Mouse (Mus musculus): ENCODE measurements at regions not wholly inside any gene's neighbourhood (a gene's known extent, or its start where the extent isn't known, plus 50 kb on each side); places are given as distances from the start of the nearest gene placed in this dataset.

DNA sequence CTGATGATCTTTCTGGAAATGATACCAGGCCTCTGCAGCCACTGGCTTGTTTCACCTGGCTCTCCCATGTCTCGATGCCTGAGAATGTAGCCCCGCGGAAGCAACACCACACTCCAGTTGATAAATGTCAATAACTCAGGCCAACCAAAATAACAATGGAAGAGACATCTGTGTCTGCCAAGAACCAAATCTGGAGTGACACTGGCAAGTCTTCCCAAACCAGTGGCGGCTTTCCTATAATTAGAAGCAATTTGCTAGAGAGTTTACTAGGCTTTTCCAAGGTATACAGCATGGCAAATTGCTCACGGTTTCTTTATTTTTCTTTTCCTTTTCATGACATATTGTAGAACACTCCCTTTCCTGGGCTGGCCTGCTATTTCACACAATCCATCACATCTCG is 268.1 kb upstream of the Msx2 start:
- Histone ChIP-seq H3K9me3 (replicated peaks) (no peaks in the 10 kb centered on the region), H3K9ac (no peak overlapping the region), H3K4me1 (no peaks in the 10 kb centered on the region), H3K27me3 (no peaks in the 10 kb centered on the region), H3K4me2 (replicated peaks) (no peak overlapping the region), H3K36me3 (no peaks in the 10 kb centered on the region), H3K27ac (replicated peaks) (no peak overlapping the region), H3K4me3 (replicated peaks) (no peak overlapping the region)
- WGBS, result 75% methylated on average over 6 of the region's 6 CpGs
- ATAC-seq (ENCODE audit: insufficient number of reproducible peaks, low FRiP score, low TSS enrichment, low read depth), result no peak

GRCm38 (mm10) chr13:53739127-53739526 is 266.3 kb upstream of the Msx2 start:
- ATAC-seq (ENCODE audit: insufficient number of reproducible peaks, low FRiP score, low TSS enrichment, low read depth), result no peak
- Histone ChIP-seq H3K9me3 (replicated peaks) (no peaks in the 10 kb centered on the region), H3K36me3 (no peaks in the 10 kb centered on the region)

DNA sequence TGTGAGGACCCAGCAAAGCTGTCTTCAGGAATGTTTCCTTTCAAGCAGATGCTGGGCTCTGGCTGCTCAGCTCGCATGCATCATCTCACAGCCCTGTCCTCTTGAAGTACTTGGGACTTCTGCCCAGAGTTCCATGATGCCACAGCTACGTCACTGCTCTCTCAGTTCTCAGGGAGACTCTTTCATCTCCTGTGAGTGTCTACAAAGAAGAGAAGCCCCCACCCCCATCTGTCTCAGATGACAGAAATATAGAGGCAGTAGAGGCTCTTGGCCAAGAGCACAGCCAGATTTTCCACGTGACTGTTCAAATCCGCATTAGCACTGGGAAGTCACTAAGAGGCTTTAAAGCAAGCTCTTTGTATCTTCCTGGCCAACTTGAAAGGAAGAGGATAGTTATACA is 262.1 kb upstream of the Msx2 start:
- no peak for ATAC-seq (ENCODE audit: insufficient number of reproducible peaks, low FRiP score, low TSS enrichment, low read depth)
- 48% methylated on average over 4 of the region's 4 CpGs for WGBS
- Histone ChIP-seq H3K4me3 (replicated peaks) (no peak overlapping the region), H3K4me1 (no peaks in the 10 kb centered on the region), H3K9me3 (replicated peaks) (no peaks in the 10 kb centered on the region), H3K27me3 (no peaks in the 10 kb centered on the region), H3K9ac (no peak overlapping the region), H3K36me3 (no peaks in the 10 kb centered on the region), H3K27ac (replicated peaks) (no peak overlapping the region), H3K4me2 (replicated peaks) (no peak overlapping the region)

More at GRCm38 (mm10) chr13:53739127-53739526, 266.3 kb upstream of the Msx2 start:
- H3K27me3 ChIP-seq, result no peaks in the 10 kb centered on the region
- no peak overlapping the region for H3K4me2 ChIP-seq (replicated peaks)
- WGBS, result 57% methylated on average over 3 of the region's 3 CpGs
- H3K4me1 ChIP-seq, result no peaks in the 10 kb centered on the region
- H3K4me3 ChIP-seq (replicated peaks), result no peak overlapping the region
- H3K27ac ChIP-seq (replicated peaks), result no peak overlapping the region
- no peak overlapping the region for H3K9ac ChIP-seq

- H3K9ac ChIP-seq, result no peak overlapping the region
- H3K4me1 ChIP-seq, result no peaks in the 10 kb centered on the region
- H3K4me3 ChIP-seq (replicated peaks), result no peak overlapping the region
- no peak for ATAC-seq (ENCODE audit: insufficient number of reproducible peaks, low FRiP score, low TSS enrichment, low read depth)
- H3K27ac ChIP-seq (replicated peaks), result no peak overlapping the region
- H3K4me2 ChIP-seq (replicated peaks), result no peak overlapping the region
- H3K27me3 ChIP-seq, result no peaks in the 10 kb centered on the region
- H3K9me3 ChIP-seq (replicated peaks), result no peaks in the 10 kb centered on the region
- 66% methylated on average over 10 of the region's 10 CpGs for WGBS
- H3K36me3 ChIP-seq, result no peaks in the 10 kb centered on the region
These were observed 257.5 kb upstream of the Msx2 start for GRCm38 (mm10) chr13:53730259-53730902.

- Histone ChIP-seq H3K4me1 (no peaks in the 10 kb centered on the region), H3K9ac (no peak overlapping the region), H3K36me3 (no peaks in the 10 kb centered on the region), H3K27me3 (no peaks in the 10 kb centered on the region), H3K27ac (replicated peaks) (no peak overlapping the region), H3K4me2 (replicated peaks) (no peak overlapping the region), H3K9me3 (replicated peaks) (no peaks in the 10 kb centered on the region), H3K4me3 (replicated peaks) (no peak overlapping the region)
- no peak for ATAC-seq (ENCODE audit: insufficient number of reproducible peaks, low FRiP score, low TSS enrichment, low read depth)
- WGBS, result 90% methylated on average over 7 of the region's 7 CpGs
These were observed 257.0 kb upstream of the Msx2 start for GRCm38 (mm10) chr13:53729848-53730247.

- Histone ChIP-seq H3K4me3 (replicated peaks) (no peak overlapping the region), H3K9ac (no peak overlapping the region), H3K4me1 (0 out of 2 replicates have a peak, but pooled peaks cover 1% of the 10 kb centered on the region), H3K27ac (replicated peaks) (no peak overlapping the region), H3K36me3 (no peaks in the 10 kb centered on the region), H3K4me2 (replicated peaks) (no peak overlapping the region), H3K9me3 (replicated peaks) (no peaks in the 10 kb centered on the region), H3K27me3 (no peaks in the 10 kb centered on the region)
- ATAC-seq (ENCODE audit: insufficient number of reproducible peaks, low FRiP score, low TSS enrichment, low read depth), result no peak
- 73% methylated on average over 4 of the region's 4 CpGs for WGBS
These were observed 253.2 kb upstream of the Msx2 start for GRCm38 (mm10) chr13:53726031-53726430.

GRCm38 (mm10) chr13:53722881-53723280 is 250.0 kb upstream of the Msx2 start:
- H3K36me3 ChIP-seq, result no peaks in the 10 kb centered on the region
- H3K4me1 ChIP-seq, result 0 out of 2 replicates have a peak, but pooled peaks cover 3% of the 10 kb centered on the region
- no peak overlapping the region for H3K4me2 ChIP-seq (replicated peaks)
- H3K27ac ChIP-seq (replicated peaks), result no peak overlapping the region
- peaks cover 3% of the 10 kb centered on the region; the same call in 1 of the 2 replicates for H3K27me3 ChIP-seq
- 44% methylated on average over 6 of the region's 6 CpGs for WGBS
- no peaks in the 10 kb centered on the region for H3K9me3 ChIP-seq (replicated peaks)
- ATAC-seq (ENCODE audit: insufficient number of reproducible peaks, low FRiP score, low TSS enrichment, low read depth), result no peak
- no peak overlapping the region for H3K4me3 ChIP-seq (replicated peaks)
- H3K9ac ChIP-seq, result no peak overlapping the region

DNA sequence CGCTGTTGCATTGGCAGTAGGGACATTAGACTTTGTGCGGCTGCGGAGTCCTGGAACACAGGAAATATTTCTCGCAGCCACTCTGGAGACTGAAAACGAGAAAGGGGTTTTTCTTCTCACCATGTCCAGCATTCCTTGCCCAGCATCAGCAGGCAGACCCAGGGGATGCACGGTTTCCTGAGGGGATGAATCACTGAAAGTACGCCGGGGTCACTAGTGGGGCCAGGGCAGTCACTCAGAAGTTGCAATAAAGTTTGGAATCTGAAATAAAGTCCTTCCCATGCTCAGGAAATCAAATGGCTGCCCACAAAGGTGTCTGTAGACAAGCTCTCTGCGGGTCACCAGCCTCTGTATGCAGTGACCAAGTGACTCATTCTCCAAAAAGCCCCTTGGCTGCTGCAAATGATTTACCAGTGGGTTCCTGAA is 248.2 kb upstream of the Msx2 start:
- Histone ChIP-seq H3K4me1 (0 out of 2 replicates have a peak, but pooled peaks cover 3% of the 10 kb centered on the region), H3K9ac (no peak overlapping the region), H3K4me3 (replicated peaks) (no peak overlapping the region), H3K36me3 (no peaks in the 10 kb centered on the region), H3K27ac (replicated peaks) (no peak overlapping the region), H3K27me3 (peaks cover 3% of the 10 kb centered on the region; the same call in 1 of the 2 replicates), H3K9me3 (replicated peaks) (no peaks in the 10 kb centered on the region), H3K4me2 (replicated peaks) (no peak overlapping the region)
- ATAC-seq (ENCODE audit: insufficient number of reproducible peaks, low FRiP score, low TSS enrichment, low read depth), result no peak
- 41% methylated on average over 9 of the region's 9 CpGs for WGBS

- H3K9ac ChIP-seq, result no peak overlapping the region
- H3K27ac ChIP-seq (replicated peaks), result no peak overlapping the region
- H3K4me1 ChIP-seq, result 0 out of 2 replicates have a peak, but pooled peaks cover 3% of the 10 kb centered on the region
- no peak overlapping the region for H3K4me3 ChIP-seq (replicated peaks)
- ATAC-seq (ENCODE audit: insufficient number of reproducible peaks, low FRiP score, low TSS enrichment, low read depth), result 0 out of 2 replicates have a peak, but pooled peaks have one; percentile 19
- no peaks in the 10 kb centered on the region for H3K9me3 ChIP-seq (replicated peaks)
- H3K27me3 ChIP-seq, result peaks cover 3% of the 10 kb centered on the region; the same call in 1 of the 2 replicates
- no peaks in the 10 kb centered on the region for H3K36me3 ChIP-seq
- H3K4me2 ChIP-seq (replicated peaks), result no peak overlapping the region
- 58% methylated on average over 4 of the region's 4 CpGs for WGBS
These were observed 244.7 kb upstream of the Msx2 start for GRCm38 (mm10) chr13:53717582-53717981.

- H3K9me3 ChIP-seq (replicated peaks), result no peaks in the 10 kb centered on the region
- H3K4me2 ChIP-seq (replicated peaks), result no peak overlapping the region
- no peaks in the 10 kb centered on the region for H3K36me3 ChIP-seq
- H3K27ac ChIP-seq (replicated peaks), result no peak overlapping the region
- 0 out of 2 replicates have a peak, but pooled peaks cover 3% of the 10 kb centered on the region for H3K4me1 ChIP-seq
- H3K4me3 ChIP-seq (replicated peaks), result no peak overlapping the region
- peaks cover 3% of the 10 kb centered on the region; the same call in 1 of the 2 replicates for H3K27me3 ChIP-seq
- 70% methylated on average over 2 of the region's 2 CpGs for WGBS
- H3K9ac ChIP-seq, result no peak overlapping the region
- ATAC-seq (ENCODE audit: insufficient number of reproducible peaks, low FRiP score, low TSS enrichment, low read depth), result no peak
These were observed 244.2 kb upstream of the Msx2 start for GRCm38 (mm10) chr13:53717086-53717485.

GRCm38 (mm10) chr13:53709062-53709461 is 236.2 kb upstream of the Msx2 start:
- 21% methylated on average over 10 of the region's 10 CpGs for WGBS
- Histone ChIP-seq H3K9ac (no peak overlapping the region), H3K36me3 (no peaks in the 10 kb centered on the region), H3K9me3 (replicated peaks) (no peaks in the 10 kb centered on the region), H3K4me2 (replicated peaks) (0 out of 2 replicates have a peak overlapping the region, but pooled peaks have one; percentile 11), H3K27me3 (no peaks in the 10 kb centered on the region), H3K27ac (replicated peaks) (0 out of 2 replicates have a peak overlapping the region, but pooled peaks have one; percentile 0), H3K4me1 (peaks cover 7% of the 10 kb centered on the region), H3K4me3 (replicated peaks) (no peak overlapping the region)
- peak; percentile 80 for ATAC-seq (ENCODE audit: insufficient number of reproducible peaks, low FRiP score, low TSS enrichment, low read depth)

GRCm38 (mm10) chr13:53707548-53707947 is 234.7 kb upstream of the Msx2 start:
- Histone ChIP-seq H3K27me3 (no peaks in the 10 kb centered on the region), H3K27ac (replicated peaks) (no peak overlapping the region), H3K36me3 (no peaks in the 10 kb centered on the region), H3K4me2 (replicated peaks) (no peak overlapping the region), H3K9ac (no peak overlapping the region), H3K9me3 (replicated peaks) (no peaks in the 10 kb centered on the region), H3K4me1 (peaks cover 7% of the 10 kb centered on the region), H3K4me3 (replicated peaks) (no peak overlapping the region)
- no peak for ATAC-seq (ENCODE audit: insufficient number of reproducible peaks, low FRiP score, low TSS enrichment, low read depth)
- WGBS, result 74% methylated on average over 17 of the region's 17 CpGs

Data from embryonic facial prominence, embryonic 15.5 days (tissue).